Mouse (Mus musculus): ENCODE measurements around the gene Cnpy3. TPM values are rescaled to one million over a fixed set of nuclear protein-coding genes. Genes with fewer than 3 reads are reported as not detected.

Cnpy3 gene
- polyA plus RNA-seq, 1 experiment, result 67.1 TPM

DNA sequence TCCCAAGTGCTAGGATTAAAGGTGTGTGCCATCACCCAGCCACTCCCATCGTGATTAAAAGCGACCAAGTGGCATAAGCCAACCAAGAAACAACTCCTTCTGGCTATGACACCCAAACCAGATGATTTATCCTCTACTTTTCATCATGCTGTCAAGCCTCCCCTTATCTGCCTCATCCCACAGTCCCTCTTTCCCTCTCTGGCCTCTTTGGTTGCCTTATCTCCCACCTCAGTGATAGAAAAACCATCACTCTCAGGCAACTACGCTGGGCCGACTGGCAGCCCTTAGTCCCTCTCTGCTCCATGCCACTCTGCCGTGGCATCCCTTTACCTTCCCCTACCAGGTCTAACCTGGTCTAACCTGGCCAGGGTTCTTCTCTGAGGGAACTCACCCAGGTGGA is 34.9 kb upstream of the Cnpy3 start:
- no peak overlapping the region for H3K4me3 ChIP-seq (ENCODE audit: control insufficient read depth, insufficient read depth, low read length)
- H3K27ac ChIP-seq (ENCODE audit: control insufficient read depth, insufficient read depth, low read length), result no peak overlapping the region
- H3K4me1 ChIP-seq (replicated peaks; ENCODE audit: control insufficient read depth, insufficient read depth, low read length), result no peaks in the 10 kb centered on the region
- TF ChIP-seq POLR2A (IDR thresholded peaks at IDR 0.05; ENCODE audit: control insufficient read depth, extremely low read depth, insufficient read depth, low read length, poor library complexity), result no peak
- no peaks in the 10 kb centered on the region for H3K36me3 ChIP-seq (ENCODE audit: control insufficient read depth, insufficient read depth, low read length)
- DNase-seq, result no peak
- 93% methylated on average over 5 of the region's 5 CpGs for WGBS
- H3K27me3 ChIP-seq (ENCODE audit: control insufficient read depth, insufficient read depth, low read length), result no peaks in the 10 kb centered on the region

DNA sequence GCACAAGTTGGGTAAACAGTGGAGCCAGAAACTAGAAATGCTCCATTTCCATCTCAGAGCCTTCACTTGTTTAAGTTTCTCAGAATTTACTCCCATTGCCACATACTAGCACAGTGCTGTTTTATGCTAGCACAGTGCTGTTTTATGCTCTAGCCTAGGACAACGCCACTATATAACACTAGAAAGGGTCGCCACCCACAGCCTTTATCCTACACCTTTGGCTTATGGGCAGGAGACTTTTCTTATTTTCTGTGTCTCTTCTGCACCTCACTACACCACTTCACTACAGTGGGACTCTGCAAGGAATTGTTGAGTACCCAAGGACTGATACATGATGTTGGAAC is 31.2 kb upstream of the Cnpy3 start:
- H3K4me1 ChIP-seq (replicated peaks; ENCODE audit: control insufficient read depth, insufficient read depth, low read length), result no peaks in the 10 kb centered on the region; the same call in 1 of the 2 replicates
- H3K27ac ChIP-seq (ENCODE audit: control insufficient read depth, insufficient read depth, low read length), result no peak overlapping the region
- WGBS, result 82% methylated on average over 2 of the region's 2 CpGs
- peaks cover 25% of the 10 kb centered on the region for H3K36me3 ChIP-seq (ENCODE audit: control insufficient read depth, insufficient read depth, low read length)
- no peak for DNase-seq
- TF ChIP-seq POLR2A (IDR thresholded peaks at IDR 0.05; ENCODE audit: control insufficient read depth, extremely low read depth, insufficient read depth, low read length, poor library complexity) (no peak), CTCF (IDR thresholded peaks at IDR 0.05; ENCODE audit: borderline replicate concordance, control insufficient read depth, extremely low read depth, insufficient read depth, low read length, poor library complexity) (no peak)
- no peak overlapping the region; the same call in 1 of the 2 replicates for H3K4me3 ChIP-seq (ENCODE audit: control insufficient read depth, insufficient read depth, low read length)
- no peaks in the 10 kb centered on the region for H3K27me3 ChIP-seq (ENCODE audit: control insufficient read depth, insufficient read depth, low read length)

GRCm38 (mm10) chr17:46782341-46783221 is 30.6 kb upstream of the Cnpy3 start, which contains the start of gene Rpl7l1:
Rpl7l1 (minus strand) TSS chr17:46782672.
- no peaks in the 10 kb centered on the region for H3K27me3 ChIP-seq (ENCODE audit: control insufficient read depth, insufficient read depth, low read length)
- peaks cover 30% of the 10 kb centered on the region for H3K36me3 ChIP-seq (ENCODE audit: control insufficient read depth, insufficient read depth, low read length)
- no peak for TF ChIP-seq CTCF (IDR thresholded peaks at IDR 0.05; ENCODE audit: borderline replicate concordance, control insufficient read depth, extremely low read depth, insufficient read depth, low read length, poor library complexity)
- peak; percentile 75 for TF ChIP-seq POLR2A (IDR thresholded peaks at IDR 0.05; ENCODE audit: control insufficient read depth, extremely low read depth, insufficient read depth, low read length, poor library complexity)
- DNase-seq, result peak; percentile 90
- peak within 1 kb of the TSS; percentile 77 for H3K4me3 ChIP-seq (ENCODE audit: control insufficient read depth, insufficient read depth, low read length)
- H3K4me1 ChIP-seq (replicated peaks; ENCODE audit: control insufficient read depth, insufficient read depth, low read length), result no peaks in the 10 kb centered on the region; the same call in 1 of the 2 replicates
- WGBS, result under 1% methylated on average over 44 of the region's 44 CpGs
- H3K27ac ChIP-seq (ENCODE audit: control insufficient read depth, insufficient read depth, low read length), result peak within 1 kb of the TSS; percentile 77

GRCm38 (mm10) chr17:46781876-46782275 is 29.9 kb upstream of the Cnpy3 start:
- Histone ChIP-seq H3K27me3 (ENCODE audit: control insufficient read depth, insufficient read depth, low read length) (no peaks in the 10 kb centered on the region), H3K36me3 (ENCODE audit: control insufficient read depth, insufficient read depth, low read length) (peaks cover 36% of the 10 kb centered on the region), H3K27ac (ENCODE audit: control insufficient read depth, insufficient read depth, low read length) (peak overlapping the region; percentile 74; the same call in 1 of the 2 replicates), H3K4me3 (ENCODE audit: control insufficient read depth, insufficient read depth, low read length) (peak overlapping the region; percentile 77), H3K4me1 (replicated peaks; ENCODE audit: control insufficient read depth, insufficient read depth, low read length) (no peaks in the 10 kb centered on the region; the same call in 1 of the 2 replicates)
- 4% methylated on average over 11 of the region's 11 CpGs for WGBS
- DNase-seq, result no peak
- no peak for TF ChIP-seq POLR2A (IDR thresholded peaks at IDR 0.05; ENCODE audit: control insufficient read depth, extremely low read depth, insufficient read depth, low read length, poor library complexity)
- TF ChIP-seq CTCF (IDR thresholded peaks at IDR 0.05; ENCODE audit: borderline replicate concordance, control insufficient read depth, extremely low read depth, insufficient read depth, low read length, poor library complexity), result no peak

DNA sequence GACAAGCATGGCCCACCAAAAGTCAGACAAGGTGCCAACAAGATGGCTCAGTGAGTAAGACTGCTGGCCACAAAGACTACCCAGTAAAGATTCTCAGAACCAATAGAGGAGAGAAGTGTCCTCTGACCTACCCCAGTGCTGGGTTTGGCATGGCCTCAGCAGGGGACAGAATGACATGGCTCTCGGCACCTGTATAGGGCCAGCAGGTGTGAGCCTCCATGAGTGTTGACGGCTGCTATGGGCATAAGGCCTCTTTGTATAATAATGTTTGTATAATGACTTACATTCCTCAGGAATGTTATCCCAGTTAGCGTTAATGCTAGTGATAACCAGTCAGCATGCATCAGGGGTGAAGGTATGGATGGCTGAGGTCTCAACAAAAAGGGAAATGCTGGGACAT is 24.1 kb upstream of the Cnpy3 start:
- DNase-seq, result no peak
- Histone ChIP-seq H3K4me3 (ENCODE audit: control insufficient read depth, insufficient read depth, low read length) (no peak overlapping the region), H3K27ac (ENCODE audit: control insufficient read depth, insufficient read depth, low read length) (no peak overlapping the region), H3K36me3 (ENCODE audit: control insufficient read depth, insufficient read depth, low read length) (peaks cover 54% of the 10 kb centered on the region), H3K27me3 (ENCODE audit: control insufficient read depth, insufficient read depth, low read length) (no peaks in the 10 kb centered on the region), H3K4me1 (replicated peaks; ENCODE audit: control insufficient read depth, insufficient read depth, low read length) (peaks cover 11% of the 10 kb centered on the region)
- 97% methylated on average over 3 of the region's 3 CpGs for WGBS
- no peak for TF ChIP-seq CTCF (IDR thresholded peaks at IDR 0.05; ENCODE audit: borderline replicate concordance, control insufficient read depth, extremely low read depth, insufficient read depth, low read length, poor library complexity)

DNA sequence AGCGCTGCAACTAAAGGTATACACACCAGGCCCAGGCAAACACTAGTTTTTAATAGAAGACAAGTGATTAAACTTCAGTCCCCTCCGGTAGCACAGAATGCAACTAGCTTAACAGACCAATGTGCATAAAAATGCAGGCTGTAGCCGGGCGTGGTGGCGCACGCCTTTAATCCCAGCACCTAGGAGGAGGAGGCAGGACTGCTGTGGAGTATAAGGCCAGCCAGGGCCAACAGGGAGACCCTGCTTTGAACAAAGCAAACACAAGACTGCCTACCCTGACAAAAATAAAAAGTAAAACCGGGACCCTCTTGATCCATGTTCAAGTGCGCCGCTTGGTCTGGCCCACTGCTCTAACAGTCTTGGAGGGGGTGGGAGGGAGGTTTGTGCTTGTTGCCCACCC is 23.1 kb upstream of the Cnpy3 start:
- no peak for DNase-seq
- H3K27me3 ChIP-seq (ENCODE audit: control insufficient read depth, insufficient read depth, low read length), result no peaks in the 10 kb centered on the region
- no peak overlapping the region for H3K4me3 ChIP-seq (ENCODE audit: control insufficient read depth, insufficient read depth, low read length)
- H3K36me3 ChIP-seq (ENCODE audit: control insufficient read depth, insufficient read depth, low read length), result peaks cover 48% of the 10 kb centered on the region
- H3K4me1 ChIP-seq (replicated peaks; ENCODE audit: control insufficient read depth, insufficient read depth, low read length), result peaks cover 11% of the 10 kb centered on the region
- TF ChIP-seq CTCF (IDR thresholded peaks at IDR 0.05; ENCODE audit: borderline replicate concordance, control insufficient read depth, extremely low read depth, insufficient read depth, low read length, poor library complexity) (no peak), POLR2A (IDR thresholded peaks at IDR 0.05; ENCODE audit: control insufficient read depth, extremely low read depth, insufficient read depth, low read length, poor library complexity) (no peak)
- 95% methylated on average over 9 of the region's 9 CpGs for WGBS
- no peak overlapping the region for H3K27ac ChIP-seq (ENCODE audit: control insufficient read depth, insufficient read depth, low read length)

Data from thymus, adult 2 months (tissue).